Mouse (Mus musculus): ENCODE measurements around the gene Ube3c.

GRCm38 (mm10) chr5:29636884-29637283, 67.8 kb downstream of the Ube3c start:
- TF ChIP-seq CTCF (IDR thresholded peaks at IDR 0.05; ENCODE audit: low read depth, low read length) (no peak), GATA1 (IDR thresholded peaks at IDR 0.05; ENCODE audit: borderline replicate concordance, low read length) (no peak)
